Mouse (Mus musculus) embryonic facial prominence, embryonic 11.5 days (tissue): ENCODE measurements around the gene Armh3. TPM values are rescaled to one million over a fixed set of nuclear protein-coding genes. Genes with fewer than 3 reads are reported as not detected.

Source experiments
- ATAC-seq: fragments of 200-750 bp; cut with Nextera tagmentation; replicated peaks from 2 replicates; pipeline ENCODE4 v1.8.0; 2017; ENCODE audit warnings: low read depth; ENCODE audit not compliant: insufficient number of reproducible peaks, low FRiP score, low TSS enrichment
- DNase-seq: peaks from one replicate; pipeline ENCODE4 v3.0.0-alpha.2; 2015; ENCODE audit warnings: low spot score
- H3K27ac ChIP-seq: fragments of 300-500 bp; sonication (generic); replicated peaks from 2 replicates; pipeline ENCODE4 v1.5.1; 2014; ENCODE audit warnings: mild to moderate bottlenecking, low read depth, low read length, control low read depth
- H3K27me3 ChIP-seq: fragments of 300-500 bp; sonication (generic); 2 replicates; pipeline ENCODE4 v1.6.1; 2014; ENCODE audit warnings: mild to moderate bottlenecking, low read length, moderate library complexity, mixed read lengths; ENCODE audit not compliant: control insufficient read depth, insufficient read depth
- H3K36me3 ChIP-seq: fragments of 300-500 bp; sonication (generic); replicated peaks from 2 replicates; pipeline ENCODE4 v1.6.1; 2014; ENCODE audit warnings: low read depth, mild to moderate bottlenecking, low read length, moderate library complexity, mixed read lengths; ENCODE audit not compliant: control insufficient read depth, insufficient read depth
- H3K4me1 ChIP-seq: fragments of 300-500 bp; sonication (generic); 2 replicates; pipeline ENCODE4 v1.6.1; 2014; ENCODE audit warnings: low read length, mixed read lengths; ENCODE audit not compliant: control insufficient read depth, insufficient read depth
- H3K4me2 ChIP-seq: fragments of 300-500 bp; sonication (generic); 2 replicates; pipeline ENCODE4 v1.6.1; 2014; ENCODE audit warnings: low read depth, mild to moderate bottlenecking, control low read depth, low read length, moderate library complexity
- H3K4me3 ChIP-seq: fragments of 300-500 bp; sonication (generic); 2 replicates; pipeline ENCODE4 v1.5.1; 2014; ENCODE audit warnings: low read depth, low read length, control low read depth
- H3K9ac ChIP-seq: fragments of 300-500 bp; sonication (generic); replicated peaks from 2 replicates; pipeline ENCODE4 v1.6.1; 2014; ENCODE audit warnings: mild to moderate bottlenecking, control low read depth, low read length
- H3K9me3 ChIP-seq: fragments of 300-500 bp; sonication (generic); replicated peaks from 2 replicates; pipeline ENCODE4 v1.6.1; 2016; ENCODE audit warnings: mild to moderate bottlenecking, low read length, inconsistent platforms, mixed read lengths; ENCODE audit not compliant: control insufficient read depth
- WGBS: fragments of 180-500 bp; shearing (Covaris S2); extraction: QIAGEN DNeasy Blood & Tissue Kit; methylation state at CpG from one replicate; pipeline ENCODE4 v1.1.7; 2014; 5-methylcytosine and 5-hydroxymethylcytosine counted together
- polyA plus RNA-seq: library from polyadenylated mRNA; unstranded; fragments of >200 nt; fragmentation: Nextera tagmentation; extraction: Ambion mirVana; gene quantifications from 2 replicates; pipeline ENCODE4 v1.2.1, GENCODE M21; 2014

Armh3 gene
- polyA plus RNA-seq, 1 experiment from 2014 or later: 13.9 TPM

GRCm38 (mm10) chr19:45816727-45817126, 181.6 kb downstream of the Armh3 start:
- WGBS: 21% methylated on average over 8 of the region's 8 CpGs
- no peaks in the 10 kb centered on the region; the same call in 1 of the 2 replicates for H3K27me3 ChIP-seq
- H3K36me3 ChIP-seq: no peaks in the 10 kb centered on the region; the same call in 1 of the 2 replicates
- H3K27ac ChIP-seq: no peak overlapping the region
- no peak for DNase-seq
- peaks cover 7% of the 10 kb centered on the region for H3K4me1 ChIP-seq
- no peak overlapping the region for H3K4me3 ChIP-seq
- no peak for ATAC-seq
- H3K4me2 ChIP-seq: no peak overlapping the region
- H3K9ac ChIP-seq: no peak overlapping the region
- H3K9me3 ChIP-seq: no peaks in the 10 kb centered on the region

GRCm38 (mm10) chr19:45815831-45816405, 182.4 kb downstream of the Armh3 start, which contains the start of gene Kcnip2:
Gene Kcnip2 (minus strand): TSS chr19:45816061.
- 1% methylated on average over 22 of the region's 29 CpGs for WGBS
- H3K4me3 ChIP-seq: peak within 1 kb of the TSS; percentile 23
- H3K4me2 ChIP-seq: peak within 1 kb of the TSS; percentile 84
- H3K27ac ChIP-seq: no peak within 1 kb of the TSS
- no peaks in the 10 kb centered on the region; the same call in 1 of the 2 replicates for H3K27me3 ChIP-seq
- peak; percentile 46; the same call in 1 of the 2 replicates for ATAC-seq
- no peaks in the 10 kb centered on the region for H3K9me3 ChIP-seq
- peak; percentile 70 for DNase-seq
- no peaks in the 10 kb centered on the region; the same call in 1 of the 2 replicates for H3K36me3 ChIP-seq
- H3K9ac ChIP-seq: peak within 1 kb of the TSS; percentile 45
- peaks cover 7% of the 10 kb centered on the region for H3K4me1 ChIP-seq

- no peaks in the 10 kb centered on the region; the same call in 1 of the 2 replicates for H3K27me3 ChIP-seq
- H3K4me2 ChIP-seq: no peak overlapping the region; the same call in 1 of the 2 replicates
- H3K4me3 ChIP-seq: peak overlapping the region; percentile 23; the same call in 1 of the 2 replicates
- no peak overlapping the region for H3K27ac ChIP-seq
- H3K9me3 ChIP-seq: no peaks in the 10 kb centered on the region
- no peak for DNase-seq
- no peak overlapping the region for H3K9ac ChIP-seq
- WGBS: 65% methylated on average over 10 of the region's 10 CpGs
- ATAC-seq: no peak
- H3K4me1 ChIP-seq: peaks cover 7% of the 10 kb centered on the region
- no peaks in the 10 kb centered on the region; the same call in 1 of the 2 replicates for H3K36me3 ChIP-seq
Measured at GRCm38 (mm10) chr19:45815170-45815569, 183.1 kb downstream of the Armh3 start.

- Histone ChIP-seq H3K9me3 (no peaks in the 10 kb centered on the region), H3K36me3 (no peaks in the 10 kb centered on the region; the same call in 1 of the 2 replicates), H3K4me2 (no peak overlapping the region), H3K27me3 (no peaks in the 10 kb centered on the region; the same call in 1 of the 2 replicates), H3K4me3 (no peak overlapping the region), H3K4me1 (peaks cover 7% of the 10 kb centered on the region), H3K9ac (no peak overlapping the region), H3K27ac (no peak overlapping the region)
- ATAC-seq: 0 out of 2 replicates have a peak, but pooled peaks have one; percentile 11
- 11% methylated on average over 12 of the region's 12 CpGs for WGBS
- DNase-seq: peak; percentile 75
Measured at GRCm38 (mm10) chr19:45813801-45814200, 184.5 kb downstream of the Armh3 start.

- ATAC-seq: no peak
- 7% methylated on average over 11 of the region's 11 CpGs for WGBS
- peaks cover 7% of the 10 kb centered on the region for H3K4me1 ChIP-seq
Measured at GRCm38 (mm10) chr19:45813263-45813662, 185.0 kb downstream of the Armh3 start.

GRCm38 (mm10) chr19:45812673-45813252, 185.5 kb downstream of the Armh3 start:
- DNase-seq (no peak), ATAC-seq (no peak)
- Histone ChIP-seq H3K27me3 (no peaks in the 10 kb centered on the region; the same call in 1 of the 2 replicates), H3K36me3 (no peaks in the 10 kb centered on the region), H3K9ac (no peak overlapping the region), H3K4me3 (no peak overlapping the region), H3K4me2 (no peak overlapping the region), H3K9me3 (no peaks in the 10 kb centered on the region), H3K4me1 (peaks cover 7% of the 10 kb centered on the region), H3K27ac (no peak overlapping the region)
- 21% methylated on average over 8 of the region's 8 CpGs for WGBS

More at GRCm38 (mm10) chr19:45813263-45813662, 185.0 kb downstream of the Armh3 start:
- Histone ChIP-seq H3K9ac (no peak overlapping the region), H3K4me3 (no peak overlapping the region), H3K4me2 (no peak overlapping the region), H3K36me3 (no peaks in the 10 kb centered on the region; the same call in 1 of the 2 replicates), H3K9me3 (no peaks in the 10 kb centered on the region), H3K27me3 (no peaks in the 10 kb centered on the region; the same call in 1 of the 2 replicates), H3K27ac (no peak overlapping the region)
- peak; percentile 82 for DNase-seq

- WGBS: 1% methylated on average over 16 of the region's 16 CpGs
- no peak for ATAC-seq
- no peaks in the 10 kb centered on the region; the same call in 1 of the 2 replicates for H3K27me3 ChIP-seq
- no peak overlapping the region for H3K4me3 ChIP-seq
- H3K27ac ChIP-seq: no peak overlapping the region
- no peak overlapping the region for H3K9ac ChIP-seq
- H3K9me3 ChIP-seq: no peaks in the 10 kb centered on the region
- no peaks in the 10 kb centered on the region for H3K36me3 ChIP-seq
- H3K4me2 ChIP-seq: peak overlapping the region; percentile 34
- DNase-seq: peak; percentile 48
- H3K4me1 ChIP-seq: peaks cover 7% of the 10 kb centered on the region
Measured at GRCm38 (mm10) chr19:45812115-45812514, 186.2 kb downstream of the Armh3 start.
